Mouse (Mus musculus) mesoderm, embryonic 11.5 days (tissue): Measurements from ENCODE around the gene Gm21976.
A peak's percentile ranks its signal among the peaks of the same experiment; 100 is the strongest.

Experiments used
- DNase-seq: peaks from one replicate; pipeline ENCODE4 v3.0.0-alpha.2; 2012; ENCODE audit warnings: low read depth, low spot score

Gene Gm21976

DNA sequence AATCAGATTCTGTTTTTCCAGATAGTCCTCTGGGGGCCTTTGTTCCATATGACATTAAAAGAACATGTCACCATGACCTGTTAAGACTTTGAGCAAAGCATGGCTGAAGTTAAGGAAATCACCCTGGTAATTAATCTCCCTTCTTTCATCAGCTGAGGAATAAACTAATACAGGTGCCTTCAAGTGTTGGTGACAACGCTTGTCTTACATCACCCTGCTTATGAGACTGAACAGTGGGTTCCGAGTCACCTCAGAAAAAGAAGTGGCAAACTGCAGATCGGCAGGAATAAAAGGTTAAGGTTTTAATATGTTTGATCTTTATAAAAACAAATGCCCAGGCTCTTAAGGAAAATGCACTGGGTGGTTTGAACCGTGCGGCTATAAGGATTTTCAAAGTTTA, at the start of gene Gm21976:
Gene Gm21976, plus strand, starts transcription at position 202 of the 400 bp plus-strand sequence.
- DNase-seq: no peak

DNA sequence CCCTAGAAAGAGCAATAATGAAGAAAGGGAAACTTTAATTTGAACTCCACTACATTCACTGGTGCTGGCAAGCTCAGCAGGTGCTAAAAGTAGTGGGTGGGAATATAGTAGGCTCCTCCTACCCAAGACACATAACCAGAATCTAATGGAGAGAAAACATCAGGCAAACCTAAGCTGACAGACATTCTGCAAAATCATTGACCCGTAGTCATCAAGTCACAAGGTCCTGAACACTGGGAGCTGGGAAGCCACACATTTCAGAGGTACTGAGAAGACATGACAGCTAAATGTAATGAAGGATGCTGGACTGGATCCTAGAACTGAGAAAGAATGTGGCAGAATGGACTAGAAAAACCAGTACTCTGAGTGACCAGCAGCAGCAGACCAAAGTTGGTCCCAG, 49.2 kb upstream of the Gm21976 start:
- DNase-seq: no peak

DNA sequence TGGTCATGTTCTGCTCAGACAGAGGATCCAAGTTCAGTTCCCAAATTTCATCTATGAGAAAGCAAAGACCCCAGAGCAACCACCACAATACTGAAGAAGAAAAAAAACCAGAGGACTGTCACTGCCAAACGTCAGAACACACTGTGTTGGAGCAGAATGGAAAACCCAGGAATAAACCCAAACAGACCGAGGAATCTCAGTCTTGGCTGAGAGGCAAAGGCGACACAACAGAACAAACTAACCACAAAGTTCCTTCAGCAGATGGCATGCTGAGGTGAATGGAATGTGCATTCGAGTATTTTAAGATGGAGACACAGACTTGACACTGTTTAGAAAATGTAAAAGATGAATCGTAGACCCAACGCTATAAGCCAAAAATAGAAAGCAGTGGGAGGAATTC, 44.2 kb upstream of the Gm21976 start:
- no peak for DNase-seq

DNA sequence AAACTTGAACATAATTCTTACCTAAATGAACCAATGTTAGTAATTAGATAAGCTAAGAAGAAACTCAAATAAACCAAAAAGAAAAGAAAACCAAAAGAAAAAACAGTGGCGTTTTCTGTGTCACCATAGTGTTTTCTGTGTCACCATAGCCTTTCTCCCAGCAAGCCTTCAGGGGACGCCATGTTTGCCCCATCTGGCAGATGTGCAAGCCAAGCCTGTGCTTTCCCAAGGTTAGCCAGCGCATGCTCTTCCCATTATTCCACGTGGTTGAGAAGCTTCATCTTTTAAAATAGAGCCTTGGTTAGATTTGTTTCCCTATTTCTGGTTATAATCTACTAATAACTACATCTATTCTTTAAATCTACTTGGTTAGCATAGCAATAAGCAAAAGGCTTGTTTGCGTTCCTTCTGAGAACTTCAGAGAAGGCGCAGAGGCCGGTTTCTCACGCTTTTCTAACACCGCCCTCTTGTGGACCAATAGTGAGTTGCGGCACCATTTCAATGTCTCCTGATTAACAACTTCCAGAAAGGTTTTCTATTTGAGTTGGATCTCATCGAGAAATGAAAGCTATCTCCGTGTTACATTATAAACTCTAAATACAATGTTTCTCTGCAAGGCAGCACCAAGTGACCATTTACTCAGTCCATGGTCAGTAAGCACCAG, 39.6 kb upstream of the Gm21976 start:
- peak; percentile 77 for DNase-seq

DNA sequence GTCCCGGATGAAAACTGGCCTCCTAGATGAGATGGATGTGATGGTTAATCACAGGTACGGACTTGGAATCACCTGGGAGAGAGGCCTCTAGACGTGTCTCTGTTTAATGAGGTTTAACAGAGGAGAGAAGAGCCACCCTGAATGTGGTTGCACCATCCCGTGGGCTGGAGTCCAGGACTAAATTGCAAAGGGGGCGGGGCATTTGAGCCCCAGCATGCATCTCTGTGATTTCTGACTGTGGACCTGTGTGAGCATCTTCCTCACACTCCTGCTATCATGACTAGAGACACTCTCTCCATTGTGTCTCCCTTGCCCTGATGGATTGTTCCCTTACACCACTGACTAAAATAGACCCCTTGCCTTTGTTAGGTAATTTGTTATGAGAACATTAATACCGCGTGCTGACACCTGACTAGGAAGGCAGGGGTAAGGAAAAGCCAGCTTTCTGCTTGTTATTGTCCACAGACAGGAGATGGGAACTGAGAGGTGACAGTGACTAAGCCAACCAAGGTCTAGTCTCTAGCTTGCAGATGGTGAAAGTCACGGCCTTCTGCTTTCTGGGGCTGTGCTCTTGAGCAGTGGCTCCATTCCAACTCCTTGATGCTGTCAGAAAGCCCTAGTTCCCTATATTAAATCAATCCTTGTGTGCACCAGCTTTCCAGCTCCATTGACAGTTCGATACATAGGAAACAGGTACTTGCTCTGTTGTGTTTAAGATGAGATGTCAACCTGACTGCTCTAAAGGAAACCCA, 38.0 kb upstream of the Gm21976 start:
- no peak for DNase-seq

DNA sequence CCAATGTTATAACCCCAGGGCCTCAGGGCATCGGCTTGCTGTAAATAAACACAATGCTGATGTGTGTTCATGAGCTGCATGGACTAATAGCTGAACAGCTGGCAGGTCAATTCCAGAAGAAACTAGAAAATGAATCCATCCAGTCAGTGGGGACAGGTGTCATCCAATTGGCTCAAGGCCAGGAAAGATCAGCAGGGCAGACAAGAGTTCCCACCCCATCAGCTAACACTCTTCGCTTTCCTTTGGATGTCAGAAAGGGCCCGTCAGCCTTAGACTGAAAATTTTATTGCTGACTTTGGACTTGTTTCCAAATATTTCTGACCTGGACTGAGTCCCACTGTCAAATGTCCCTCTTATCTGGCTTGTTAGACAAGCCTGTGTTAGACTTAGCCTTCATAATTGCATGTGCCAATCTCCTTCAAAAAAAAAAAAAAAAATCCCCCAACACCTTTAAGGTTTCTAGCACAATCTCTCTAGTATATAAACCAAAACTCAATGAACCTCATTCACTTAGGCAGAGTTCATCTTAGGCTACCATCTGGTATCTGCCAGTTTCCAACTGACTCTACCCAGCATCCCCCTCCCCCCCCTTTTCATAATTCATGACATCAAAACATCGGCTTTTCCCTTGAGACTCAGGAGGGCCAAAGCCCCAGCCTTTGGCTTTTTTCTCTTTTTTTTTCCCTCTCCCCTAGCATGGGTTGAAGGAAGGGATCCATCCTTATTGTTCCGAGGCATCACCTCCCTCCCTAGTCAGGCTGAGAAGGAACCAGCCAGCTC, 34.9 kb upstream of the Gm21976 start:
- DNase-seq: peak; percentile 13

DNA sequence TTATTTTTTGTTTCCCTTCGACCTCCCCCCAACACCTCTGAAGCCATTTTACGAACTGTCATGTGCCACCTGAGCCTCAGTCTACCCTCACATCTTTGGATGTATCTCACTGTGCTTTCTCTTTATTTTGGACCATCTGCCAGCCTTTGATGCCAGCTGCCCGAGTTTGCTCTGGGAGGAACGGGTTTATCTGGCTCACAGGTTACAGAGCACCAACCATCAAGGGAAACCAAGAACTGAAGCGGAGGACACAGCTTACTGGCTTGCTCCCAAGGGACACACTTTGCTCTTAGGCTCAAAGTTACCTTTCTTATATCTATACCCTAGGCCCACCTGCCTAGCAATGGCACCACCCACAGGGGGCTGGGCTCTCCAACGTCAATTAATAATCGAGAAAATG, 34.3 kb upstream of the Gm21976 start:
- no peak for DNase-seq

DNA sequence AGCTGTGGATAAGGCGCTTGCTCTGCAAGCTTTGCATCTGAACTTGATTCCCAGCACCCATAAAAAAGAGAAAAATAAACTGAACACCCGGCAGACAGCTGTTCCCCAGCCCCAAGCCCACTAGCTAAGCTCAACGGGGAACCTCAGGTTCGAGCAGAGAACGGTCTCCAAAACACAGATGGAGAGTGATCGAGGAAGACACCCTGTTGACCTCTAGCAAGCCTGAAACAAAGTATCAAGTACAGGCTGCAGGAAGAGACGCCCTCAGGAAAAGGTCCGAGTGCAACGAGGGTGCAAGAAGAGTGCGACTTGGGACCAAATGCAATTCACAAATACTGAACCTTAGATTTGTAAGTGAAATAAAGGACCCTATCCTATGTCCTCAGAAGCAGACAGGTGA, 30.1 kb upstream of the Gm21976 start:
- DNase-seq: no peak

DNA sequence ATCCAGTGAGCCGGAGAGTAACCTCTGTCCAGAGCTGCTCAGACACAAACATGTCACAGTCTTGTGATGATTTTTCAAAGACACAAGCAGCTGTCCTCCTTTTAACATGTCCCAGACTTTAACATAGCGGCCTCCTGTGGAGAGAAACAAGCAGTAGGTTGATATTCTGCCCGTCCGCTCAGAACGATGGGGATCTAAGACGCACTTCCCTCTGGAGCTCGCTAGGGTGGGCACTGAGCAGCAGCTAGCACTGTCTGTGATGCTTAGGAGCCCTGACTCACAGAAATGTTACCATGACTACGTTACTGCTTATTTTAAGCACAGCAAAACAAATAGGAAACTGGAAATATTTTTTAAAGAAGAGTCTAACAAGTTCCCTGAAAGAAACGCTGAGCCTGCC, 24.8 kb upstream of the Gm21976 start:
- DNase-seq: no peak

DNA sequence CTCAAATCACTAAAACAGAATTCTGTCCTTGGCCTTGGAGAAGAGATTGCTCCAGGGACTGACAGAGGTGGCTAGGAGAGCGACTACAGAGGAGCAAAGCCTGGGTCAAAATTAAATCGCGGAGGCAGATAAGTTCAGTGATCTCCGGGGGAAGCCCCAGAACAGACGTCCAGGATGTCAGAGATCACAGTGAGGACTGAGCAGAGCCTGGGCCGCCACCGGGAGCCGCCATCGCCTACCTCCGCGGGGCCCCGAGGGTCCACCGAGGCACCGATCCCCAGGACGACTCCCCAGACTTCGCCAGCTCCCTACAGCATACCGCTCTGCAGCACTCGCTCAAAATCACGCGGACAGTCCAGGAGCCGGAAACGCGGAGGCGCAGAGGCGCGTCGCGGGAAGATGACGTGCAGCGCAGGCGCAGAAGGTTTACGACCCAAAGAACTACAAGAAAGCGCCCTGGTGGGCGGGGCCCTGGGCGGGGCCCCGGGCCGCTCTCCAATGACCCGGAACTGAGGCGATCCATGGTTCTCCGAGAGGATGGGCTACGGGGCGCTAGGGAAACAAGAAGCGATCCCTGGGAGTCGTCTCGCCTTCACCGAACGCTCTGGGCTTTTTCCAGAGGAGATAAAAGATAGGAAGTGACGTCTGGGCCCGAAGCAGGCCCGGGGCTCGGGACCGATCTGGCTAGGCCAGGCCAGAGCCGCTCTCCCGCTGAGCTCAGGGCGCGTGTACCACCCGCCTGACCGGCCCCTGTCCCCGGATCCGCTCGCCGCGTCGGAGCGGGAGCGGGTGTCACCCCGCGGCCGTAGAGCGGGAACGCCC, 16.8 kb upstream of the Gm21976 start, which contains the start of the genes Utp15 and Ankra2:
Gene Utp15, minus strand, starts transcription at position 406 of the 822 bp plus-strand sequence.
Gene Ankra2, plus strand, starts transcription at position 439 of the 822 bp plus-strand sequence.
- peak; percentile 100 for DNase-seq

DNA sequence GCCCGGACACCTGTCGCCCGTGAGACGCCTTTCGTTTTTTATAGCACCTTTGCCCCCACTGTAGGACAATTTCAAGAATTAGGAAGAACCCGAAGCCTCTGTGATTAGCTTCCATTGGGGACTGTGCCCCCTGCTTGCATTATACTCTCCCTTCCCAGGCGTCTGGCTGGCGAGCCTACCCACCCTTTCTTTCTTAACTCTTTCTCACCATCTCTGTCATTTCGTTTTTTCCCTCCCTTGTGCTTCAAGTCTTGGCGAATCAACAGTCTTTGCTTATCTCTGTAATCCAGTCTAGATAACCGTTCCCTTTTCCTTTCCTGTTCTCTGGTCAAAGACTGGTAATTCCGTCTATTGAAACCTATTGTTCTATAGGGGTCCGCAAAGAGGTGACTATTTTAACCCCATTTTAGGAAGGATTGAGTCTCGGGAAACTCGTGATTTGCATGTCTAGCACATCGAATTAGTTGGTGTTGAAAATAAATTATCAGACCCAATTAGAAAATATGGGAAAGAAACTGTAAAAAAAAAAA, 16.2 kb upstream of the Gm21976 start:
- no peak for DNase-seq

DNA sequence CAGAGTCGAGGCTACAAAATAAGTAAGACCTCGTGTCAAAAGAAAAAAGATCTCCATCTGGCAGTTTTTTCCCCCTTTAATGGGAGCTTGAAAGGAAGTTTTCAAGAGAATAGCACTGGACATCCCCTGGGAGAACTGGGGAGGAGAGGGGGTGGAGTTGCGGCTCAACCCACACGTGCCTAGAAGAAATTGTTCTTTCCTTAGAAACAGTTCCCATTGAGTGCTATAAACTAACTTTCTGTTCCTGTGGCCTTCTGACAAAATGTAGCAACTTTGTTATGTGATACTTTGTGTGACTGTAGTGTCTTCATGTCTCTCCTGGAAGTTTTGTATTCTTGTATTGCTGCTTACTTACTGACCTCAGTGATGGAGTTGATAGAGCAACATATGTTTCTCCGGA, 15.6 kb upstream of the Gm21976 start:
- peak; percentile 24 for DNase-seq

DNA sequence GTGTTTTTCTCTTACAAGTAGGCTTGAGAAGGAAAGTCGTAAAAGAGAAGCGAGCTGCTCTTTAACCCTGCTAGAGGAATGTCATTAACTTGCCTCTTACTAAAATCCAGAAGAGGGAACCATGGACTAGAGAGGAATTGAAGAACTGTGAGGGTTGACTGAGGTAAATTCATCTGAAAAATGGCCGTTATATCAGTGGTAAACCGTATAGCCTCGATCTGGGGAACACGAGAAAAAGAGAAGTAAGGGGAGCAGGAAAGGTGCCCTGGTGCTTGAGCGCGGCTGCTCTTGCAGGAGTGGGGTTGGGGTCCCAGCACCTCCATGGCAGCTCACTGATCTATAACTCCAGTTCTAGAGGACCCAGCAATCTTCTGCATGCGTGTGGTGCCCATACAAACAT, 5.7 kb upstream of the Gm21976 start:
- no peak for DNase-seq

DNA sequence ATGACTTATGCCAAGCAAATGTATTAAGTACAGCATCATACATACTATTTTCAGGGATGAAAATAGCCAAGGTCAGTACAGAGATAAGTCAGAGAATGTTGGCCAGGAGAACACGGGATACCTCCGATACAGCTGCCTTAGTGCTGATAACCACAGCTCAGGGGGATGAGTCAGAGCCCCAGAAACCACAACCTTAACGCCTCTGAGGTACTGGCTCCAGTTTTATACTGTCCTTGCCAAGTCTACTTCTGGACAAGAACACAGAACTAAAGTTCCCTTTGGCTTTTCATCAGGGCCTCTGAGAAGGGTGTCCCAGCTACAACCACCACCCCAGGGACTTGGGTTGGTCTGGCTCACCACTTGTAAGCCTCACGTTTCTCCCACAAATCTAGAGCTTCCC, 4.0 kb upstream of the Gm21976 start:
- no peak for DNase-seq

DNA sequence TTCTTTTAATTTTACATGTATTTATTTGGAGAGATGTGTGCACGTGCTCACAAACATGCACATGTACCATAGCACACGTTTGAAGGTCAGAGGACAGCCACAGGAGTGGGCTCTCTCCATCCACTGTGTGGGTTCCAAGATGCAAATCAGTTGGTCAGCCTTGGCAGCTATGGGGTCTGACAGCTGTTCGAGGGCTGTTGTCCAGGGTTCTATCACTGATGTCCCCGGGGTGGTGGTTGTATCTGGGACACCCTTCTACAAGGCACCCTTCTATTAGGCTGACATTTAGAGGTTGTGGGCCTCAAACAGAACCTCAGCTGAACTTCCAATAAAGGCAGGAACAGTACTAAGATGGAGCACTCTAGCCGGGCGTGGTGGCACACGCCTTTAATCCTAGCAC, 3.4 kb upstream of the Gm21976 start:
- DNase-seq: no peak

DNA sequence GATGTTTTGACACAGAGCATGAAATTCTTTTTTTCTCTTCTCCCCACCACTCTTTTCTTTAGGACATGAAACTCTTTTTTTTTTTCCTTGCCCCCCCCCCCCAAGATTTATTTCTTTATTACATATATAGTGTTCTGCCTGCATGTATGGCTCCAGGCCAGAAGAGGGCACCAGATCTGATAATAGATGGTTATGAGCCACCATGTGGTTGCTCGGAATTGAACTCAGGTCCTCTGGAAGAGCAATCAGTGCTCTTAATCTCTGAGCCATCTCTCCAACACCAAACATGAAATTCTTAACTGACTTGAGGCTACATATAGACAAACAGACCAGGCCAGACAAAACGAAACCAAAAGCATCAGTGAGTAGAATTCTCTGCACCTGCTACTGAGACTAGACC, 2.2 kb upstream of the Gm21976 start:
- no peak for DNase-seq

DNA sequence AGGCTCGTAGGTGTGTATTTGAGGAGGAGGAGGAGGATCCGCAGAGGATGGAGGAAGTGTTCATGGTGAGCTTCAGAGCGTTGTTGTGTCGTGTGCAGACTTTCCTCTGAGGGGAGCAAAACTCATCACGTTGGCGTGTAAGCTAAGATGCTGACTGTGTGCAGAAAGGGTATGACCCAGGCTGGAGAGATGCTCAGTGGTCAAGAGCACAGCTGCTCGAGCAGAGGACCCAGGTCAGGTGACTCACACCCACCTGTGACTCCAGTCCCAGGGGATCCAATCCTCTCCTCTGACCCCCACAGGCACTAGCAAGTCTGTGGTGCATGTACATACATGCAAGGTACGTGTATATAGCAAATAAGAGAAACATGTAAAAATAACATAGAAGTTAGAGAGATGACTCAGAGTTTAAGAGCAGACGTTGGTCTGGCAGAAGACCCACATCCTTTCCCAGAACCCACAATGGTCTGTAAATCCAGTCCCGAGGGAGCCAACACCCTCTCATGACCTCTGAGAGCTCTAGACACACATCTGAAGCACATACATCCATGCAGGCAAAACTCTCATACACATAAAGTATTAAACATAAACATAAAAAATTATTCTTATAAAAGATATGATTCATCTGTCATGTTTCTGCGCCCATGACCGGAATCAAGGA, 1.4 kb downstream of the Gm21976 start:
- DNase-seq: no peak

DNA sequence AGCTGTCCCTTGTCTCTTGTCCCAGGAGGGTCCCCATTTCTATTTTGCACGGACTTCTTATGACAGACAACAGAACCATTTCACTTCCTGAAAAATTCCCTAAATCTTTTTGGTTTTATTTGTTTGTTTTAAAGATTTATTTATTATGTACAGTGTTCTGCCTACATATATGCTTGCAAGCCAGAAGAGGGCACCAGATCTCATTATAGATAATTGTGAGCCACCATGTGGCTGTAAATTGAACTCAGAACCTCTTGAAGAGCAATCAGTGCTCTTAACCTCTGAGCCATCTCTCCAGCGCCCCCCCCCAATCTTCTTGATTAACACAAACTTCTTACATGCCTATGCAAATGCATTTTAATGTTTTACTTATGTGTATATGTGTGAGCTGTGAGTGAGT, 11.0 kb downstream of the Gm21976 start:
- DNase-seq: no peak

DNA sequence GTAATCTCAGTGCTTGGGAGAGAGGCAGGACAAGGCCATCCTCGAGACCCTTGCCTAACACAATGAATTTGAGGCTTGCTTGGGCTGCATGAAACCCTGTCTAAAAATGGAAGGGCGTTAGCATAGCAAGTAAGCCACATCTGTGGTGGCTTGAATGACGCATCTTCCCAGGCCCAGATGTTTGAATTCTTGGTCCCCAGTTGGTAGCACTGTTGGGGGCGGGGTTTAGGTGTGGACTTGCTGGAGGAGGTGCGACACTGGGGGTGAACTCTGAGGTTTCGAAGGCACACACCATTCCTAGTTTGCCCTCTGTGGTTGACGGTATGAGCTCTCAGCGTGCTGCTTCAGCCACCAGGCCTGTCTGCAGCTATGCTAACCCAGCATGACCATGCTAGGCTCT, 12.0 kb downstream of the Gm21976 start:
- DNase-seq: no peak

DNA sequence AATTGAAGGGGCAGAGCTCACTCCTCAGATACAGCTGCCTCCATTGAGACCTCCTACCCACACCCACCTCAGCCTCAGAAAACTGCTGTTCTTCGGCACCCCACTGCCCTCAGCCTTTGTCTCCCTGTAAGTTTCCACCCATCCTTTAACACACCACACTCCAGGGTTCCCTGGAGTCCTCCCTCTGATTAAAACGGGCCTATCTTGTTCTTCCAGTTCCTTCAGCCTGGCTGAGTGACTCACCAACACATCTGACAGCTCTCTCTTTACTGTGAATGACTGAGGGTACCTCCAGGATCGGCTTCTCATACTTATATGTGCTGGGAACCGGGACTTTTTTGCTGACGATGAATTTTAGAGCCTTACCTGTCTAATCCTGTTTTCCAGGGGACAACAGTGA, 16.4 kb downstream of the Gm21976 start:
- no peak for DNase-seq
